14 mouse cellular contexts compared by ENCODE assay signal in the genomic region with DNA sequence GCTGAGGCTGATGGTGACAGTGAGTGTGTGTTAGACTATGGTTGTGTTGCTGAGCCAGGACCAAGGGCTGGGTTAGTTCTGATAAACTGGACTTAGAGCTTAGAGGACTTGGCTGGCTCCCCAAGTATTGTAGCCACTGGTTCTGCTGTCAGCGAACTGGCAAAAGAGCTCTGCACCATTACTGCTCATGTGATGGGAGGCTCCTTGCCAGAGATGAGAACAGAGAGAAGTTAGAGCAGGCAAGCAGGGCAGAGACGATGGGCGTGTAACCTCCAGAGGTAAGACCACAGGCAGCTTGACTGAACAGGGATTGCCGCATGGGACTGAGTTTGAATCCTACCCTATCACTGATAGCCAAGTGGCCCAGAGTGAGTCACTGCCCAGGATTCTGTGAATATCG. TPM values are rescaled to one million over a fixed set of nuclear protein-coding genes. Genes with fewer than 3 reads are reported as not detected.
DNase-seq lines count a peak whose midpoint lies in the region; ATAC-seq and TF ChIP-seq lines count a peak whose summit lies in the region.
"Had no signal": no experiment of that assay in that cellular context is flagged by ENCODE, and none has a peak within 500 bp of the region (broad histone marks: within the 10 kb centered on the region; RNA-seq: fewer than 3 reads in every experiment).

No protein-coding gene starts in this region.

- TF ChIP-seq EP300 in lung, postnatal 0 days (IDR thresholded peaks at IDR 0.05), result no peak

- TF ChIP-seq CTCF in lung, postnatal 0 days (IDR thresholded peaks at IDR 0.05), result no peak

- 0 out of 2 replicates have a peak, but pooled peaks cover under 1% of the 10 kb centered on the region for H3K36me3 ChIP-seq in lung, embryonic 15.5 days
- H3K36me3 ChIP-seq in lung, postnatal 0 days (ENCODE audit: insufficient read depth, low read length), result no peaks in the 10 kb centered on the region
- no peaks in the 10 kb centered on the region for H3K36me3 ChIP-seq in heart, embryonic 15.5 days
- H3K36me3 ChIP-seq: hindbrain, embryonic 15.5 days had no signal

- H3K9ac ChIP-seq in lung, embryonic 15.5 days, result no peak overlapping the region
- H3K9ac ChIP-seq in lung, postnatal 0 days (replicated peaks; ENCODE audit: low read depth), result no peak overlapping the region
- no peak overlapping the region for H3K9ac ChIP-seq in heart, embryonic 15.5 days
- H3K9ac ChIP-seq: hindbrain, embryonic 15.5 days; limb, embryonic 13.5 days had no signal

- H3K4me1 ChIP-seq in lung, embryonic 15.5 days, result peaks cover 35% of the 10 kb centered on the region
- peaks cover 16% of the 10 kb centered on the region; the same call in 1 of the 2 replicates for H3K4me1 ChIP-seq in lung, postnatal 0 days (ENCODE audit: insufficient read depth, low read depth, low read length)
- peaks cover 48% of the 10 kb centered on the region for H3K4me1 ChIP-seq in heart, embryonic 15.5 days (replicated peaks)

- H3K4me3 ChIP-seq in lung, embryonic 15.5 days, result no peak overlapping the region
- H3K4me3 ChIP-seq in lung, postnatal 0 days (ENCODE audit: low read depth, low read length), result no peak overlapping the region
- H3K4me3 ChIP-seq in heart, embryonic 15.5 days, result no peak overlapping the region
- H3K4me3 ChIP-seq: hindbrain, embryonic 15.5 days; limb, embryonic 13.5 days had no signal

- DNase-seq in kidney, adult 11 months, result peak; percentile 64
- DNase-seq in kidney, postnatal 10 days, result no peak
- DNase-seq in lung, postnatal 0 days (ENCODE audit: low spot score), result no peak
- peak; percentile 75 to 81 for DNase-seq in kidney, postnatal 36 days
- no peak for DNase-seq in cerebellum, postnatal 25 days
- DNase-seq: adrenal gland, postnatal 36 days; cerebellum, adult 11 months; retina, postnatal 1 day had no signal

- no peaks in the 10 kb centered on the region for H3K27me3 ChIP-seq in lung, embryonic 15.5 days
- H3K27me3 ChIP-seq in lung, postnatal 0 days (replicated peaks; ENCODE audit: insufficient read depth, low read length), result no peaks in the 10 kb centered on the region
- H3K27me3 ChIP-seq in heart, embryonic 15.5 days, result no peaks in the 10 kb centered on the region
- H3K27me3 ChIP-seq: hindbrain, embryonic 15.5 days; limb, embryonic 13.5 days had no signal

- no peak for ATAC-seq in lung, embryonic 15.5 days (ENCODE audit: borderline replicate concordance, extremely low read depth, low FRiP score, low TSS enrichment)
- no peak for ATAC-seq in lung, postnatal 0 days
- no peak for ATAC-seq in heart, embryonic 15.5 days (replicated peaks; ENCODE audit: insufficient number of reproducible peaks, insufficient read depth, low FRiP score, low read depth)
- ATAC-seq in cerebellum, adult (ENCODE audit: insufficient number of reproducible peaks, low FRiP score, low TSS enrichment), result no peak

- 89% methylated on average over 5 of the region's 5 CpGs for WGBS in lung, embryonic 15.5 days
- 83% methylated on average over 5 of the region's 5 CpGs for WGBS in lung, postnatal 0 days
- 84% methylated on average over 5 of the region's 5 CpGs for WGBS in heart, embryonic 15.5 days

- H3K27ac ChIP-seq in lung, embryonic 15.5 days, result 0 out of 2 replicates have a peak overlapping the region, but pooled peaks have one; percentile 81
- H3K27ac ChIP-seq in lung, postnatal 0 days (ENCODE audit: low read length), result no peak overlapping the region
- peak overlapping the region; percentile 19; the same call in 1 of the 2 replicates for H3K27ac ChIP-seq in heart, embryonic 15.5 days
- H3K27ac ChIP-seq: hindbrain, embryonic 15.5 days had no signal

- no peaks in the 10 kb centered on the region for H3K9me3 ChIP-seq in lung, embryonic 15.5 days
- H3K9me3 ChIP-seq in lung, postnatal 0 days (ENCODE audit: low read length), result no peaks in the 10 kb centered on the region
- no peaks in the 10 kb centered on the region for H3K9me3 ChIP-seq in heart, embryonic 15.5 days (replicated peaks)
- H3K9me3 ChIP-seq: hindbrain, embryonic 15.5 days; limb, embryonic 13.5 days had no signal

- no peak overlapping the region for H3K4me2 ChIP-seq in lung, embryonic 15.5 days
- no peak overlapping the region for H3K4me2 ChIP-seq in lung, postnatal 0 days (replicated peaks; ENCODE audit: low read depth, low read length)
- H3K4me2 ChIP-seq in heart, embryonic 15.5 days, result no peak overlapping the region
- H3K4me2 ChIP-seq: hindbrain, embryonic 15.5 days; limb, embryonic 13.5 days; midbrain, embryonic 11.5 days had no signal

RNA-seq across cellular contexts. Expression of a gene that starts 51.6 kb away (rescaled TPM):
- 21.9 and 23.6 TPM in 2 replicates for polyA plus RNA-seq in lung, embryonic 15.5 days (2015; fragmentation: Nextera tagmentation; extraction: Ambion mirVana)
- 16.8 and 17.0 TPM in 2 replicates for polyA plus RNA-seq in lung, postnatal 0 days (2015; fragmentation: Nextera tagmentation; extraction: Ambion mirVana)
- 22.0 and 24.5 TPM in 2 replicates for polyA plus RNA-seq in heart, embryonic 15.5 days (2015; fragmentation: Nextera tagmentation; extraction: Ambion mirVana)

Comparison
In these comparisons a context has a peak if more than half of its experiments do, and no peak if none do; other contexts are left out.
1. DNase-seq: peak in kidney, adult 11 months (single experiment) and kidney, postnatal 36 days (2 of 2); none in kidney, postnatal 10 days (single experiment), lung, postnatal 0 days (single experiment) and cerebellum, postnatal 25 days (0 of 2).